Mouse (Mus musculus) thymus, postnatal 25 days (tissue): ENCODE results near the gene Nlrp2.

ENCODE experiments used
- DNase-seq: peaks from one replicate; pipeline ENCODE4 v3.0.0; 2022

Gene Nlrp2

GRCm38 (mm10) chr7:5350935-5351334 lies at the start of gene Nlrp2:
Gene Nlrp2, minus strand, starts transcription at chr7:5351035.
- DNase-seq: no peak

DNA sequence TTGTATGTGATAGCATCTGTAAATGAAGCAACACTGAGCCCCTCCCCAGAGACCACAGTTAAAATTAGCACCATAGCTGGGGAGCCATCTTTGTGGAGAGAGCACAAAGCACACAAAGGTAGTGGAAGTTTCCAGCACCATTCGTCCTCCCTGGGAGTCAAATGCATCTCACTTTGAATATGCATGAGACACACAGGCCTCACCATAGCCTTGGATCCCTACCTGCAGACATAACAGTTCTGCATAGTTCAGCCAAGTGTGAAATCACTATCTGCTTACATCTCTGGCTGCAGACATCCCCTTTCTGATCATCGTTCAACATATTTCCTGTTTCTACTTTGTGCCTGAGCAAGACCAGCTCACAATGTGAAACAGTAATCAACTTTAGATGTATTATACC lies 15.9 kb upstream of the Nlrp2 start:
- no peak for DNase-seq

GRCm38 (mm10) chr7:5363599-5363998 lies 12.8 kb upstream of the Nlrp2 start:
- DNase-seq: no peak

GRCm38 (mm10) chr7:5350237-5350636 lies 598 bp downstream of the Nlrp2 start, which contains the start of gene Gm5065:
Gene Gm5065, plus strand, starts transcription at chr7:5350537.
- DNase-seq: no peak

DNA sequence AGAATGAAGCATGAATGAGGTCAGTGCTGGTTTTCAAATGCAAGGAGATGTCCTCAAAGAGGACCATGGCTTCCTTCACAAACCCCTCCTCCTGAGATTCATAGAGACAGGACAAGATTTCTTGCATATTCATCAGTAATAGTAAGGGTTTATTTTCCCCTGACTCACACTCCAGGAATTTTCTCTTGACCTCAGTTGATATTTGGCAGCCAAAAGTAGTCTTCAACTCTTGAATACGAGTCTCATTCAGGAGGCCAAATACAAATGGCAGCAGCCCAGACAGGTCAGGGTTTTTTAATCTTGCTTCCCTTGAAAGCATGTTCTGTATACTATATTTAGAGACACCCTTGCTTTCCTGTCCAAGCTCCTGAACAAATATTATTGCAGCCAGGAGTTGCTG lies 23.3 kb downstream of the Nlrp2 start:
- DNase-seq: no peak

DNA sequence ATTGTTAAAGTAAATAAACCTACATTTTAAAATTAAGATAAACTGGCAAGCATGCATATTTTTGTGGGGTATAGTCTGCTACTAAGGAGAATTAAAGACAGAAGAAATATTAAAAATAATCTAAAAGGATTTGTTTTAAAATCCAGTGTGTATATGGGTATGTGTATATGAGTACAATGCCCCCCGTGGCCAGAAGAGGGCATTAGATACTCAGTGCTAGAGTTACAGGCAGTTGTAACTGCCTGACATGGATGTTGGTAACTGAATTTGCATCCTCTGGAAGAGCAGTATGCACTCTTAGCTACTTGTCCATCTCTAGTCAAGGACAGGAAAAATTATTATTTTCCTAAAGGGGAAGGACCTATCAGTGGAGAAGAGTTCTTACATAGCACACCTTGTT lies 62.6 kb downstream of the Nlrp2 start:
- DNase-seq: no peak

DNA sequence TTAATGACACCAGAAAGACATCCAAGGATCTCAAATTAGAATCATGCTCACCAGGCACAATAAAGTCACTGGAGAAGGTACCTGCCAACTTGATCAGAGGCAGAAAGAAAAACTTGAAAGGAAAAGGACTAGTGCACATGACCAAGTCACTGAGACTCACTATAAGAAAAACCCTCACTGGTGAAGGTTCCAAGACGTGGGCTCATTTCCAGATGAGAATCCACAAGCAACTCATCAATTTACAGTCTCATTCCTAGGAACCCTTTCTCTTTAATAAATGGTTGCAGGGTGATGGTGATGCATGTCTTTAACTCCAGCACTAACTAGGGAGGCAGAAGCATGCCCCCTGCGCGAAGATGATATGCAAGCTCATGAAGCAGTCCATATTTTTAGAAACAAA lies 87.8 kb downstream of the Nlrp2 start:
- no peak for DNase-seq
